ENCODE assay signal across 8 mouse cellular contexts in the genomic region with DNA sequence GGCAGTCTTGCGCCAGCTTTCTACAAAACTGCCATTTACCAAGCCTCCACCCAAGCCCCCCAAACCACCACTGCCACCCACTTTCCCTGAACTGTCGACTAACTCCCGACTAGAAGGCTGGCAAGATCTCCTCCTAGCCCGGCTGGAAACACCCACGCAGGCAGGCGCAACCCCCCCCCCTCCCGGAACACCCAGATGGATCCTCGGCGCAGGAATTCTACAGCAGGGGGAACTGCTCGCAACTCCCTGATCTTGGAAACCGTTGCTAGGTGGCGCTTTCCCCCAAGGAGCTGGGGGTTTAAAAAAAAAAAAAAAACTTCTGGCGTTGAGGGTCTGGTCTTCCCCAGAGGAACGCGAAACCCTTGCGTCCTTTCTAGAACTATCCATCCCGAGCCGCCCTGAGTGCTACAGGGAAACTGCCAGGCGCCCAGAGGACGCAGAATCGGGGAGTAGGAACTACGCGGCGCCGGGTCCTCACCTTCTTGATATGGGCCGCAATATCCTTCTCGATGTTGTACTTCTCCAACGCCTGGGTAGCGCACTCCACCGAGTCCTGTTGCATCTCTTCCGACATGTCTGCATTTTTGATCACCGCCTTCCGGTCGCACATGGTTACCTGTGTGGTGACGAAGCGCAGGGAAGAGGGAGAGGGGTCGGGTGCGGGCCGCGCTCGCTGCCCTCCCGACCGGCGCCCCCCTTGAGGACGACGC. TPM values are rescaled to one million over a fixed set of nuclear protein-coding genes. Genes with fewer than 3 reads are reported as not detected.
DNase-seq lines count a peak whose midpoint lies in the region; ATAC-seq and TF ChIP-seq lines count a peak whose summit lies in the region.

No protein-coding gene starts in this region.

- peak overlapping the region; percentile 90 for H3K27ac ChIP-seq in forebrain, embryonic 13.5 days
- H3K27ac ChIP-seq in olfactory bulb, adult 2 months (ENCODE audit: insufficient read depth, low read depth, low read length) = peak overlapping the region; percentile 92

- no peak for DNase-seq in Patski (ENCODE audit: low read depth, low spot score)
- peak; percentile 55 for DNase-seq in cerebellum, adult 11 months
- peak; percentile 76 for DNase-seq in heart, postnatal 10 days
- DNase-seq in kidney, postnatal 36 days = peak; percentile 70 to 77
- peak; percentile 62 to 75 for DNase-seq in lung, adult 18-20 months
- DNase-seq in c-Kit-positive CD71-positive TER-119-positive erythroid progenitor cells, embryonic 14.5 days (ENCODE audit: low spot score) = no peak

- in situ Hi-C loops in Patski (cut with MboI; ENCODE audit: low pct_unique_long_range_greater_than_20kb) = no loop called here

- TF ChIP-seq POLR2A in olfactory bulb, adult 2 months (IDR thresholded peaks at IDR 0.05; ENCODE audit: insufficient read depth, low read depth, low read length) = no peak

- no peaks in the 10 kb centered on the region for H3K9me3 ChIP-seq in forebrain, embryonic 13.5 days (replicated peaks)

- WGBS in forebrain, embryonic 13.5 days = under 1% methylated on average over 46 of the region's 46 CpGs
- WGBS in olfactory bulb, adult 2 months = under 1% methylated on average over 46 of the region's 46 CpGs

- H3K27me3 ChIP-seq in Patski = no peaks in the 10 kb centered on the region
- H3K27me3 ChIP-seq in forebrain, embryonic 13.5 days = no peaks in the 10 kb centered on the region

- H3K4me3 ChIP-seq in forebrain, embryonic 13.5 days = peak overlapping the region; percentile 62
- H3K4me3 ChIP-seq in olfactory bulb, adult 2 months (ENCODE audit: insufficient read depth, low read depth, low read length) = peak overlapping the region; percentile 93

- peaks cover 32% of the 10 kb centered on the region for H3K4me1 ChIP-seq in forebrain, embryonic 13.5 days
- H3K4me1 ChIP-seq in olfactory bulb, adult 2 months (ENCODE audit: control insufficient read depth, insufficient read depth, low read length) = peaks cover 9% of the 10 kb centered on the region

- peak overlapping the region; percentile 82 for H3K9ac ChIP-seq in forebrain, embryonic 13.5 days

- TF ChIP-seq CTCF in Patski (IDR thresholded peaks at IDR 0.05) = no peak
- no peak for TF ChIP-seq CTCF in olfactory bulb, adult 2 months (IDR thresholded peaks at IDR 0.05; ENCODE audit: insufficient read depth, low read depth, low read length)

- peaks cover 41% of the 10 kb centered on the region for H3K36me3 ChIP-seq in forebrain, embryonic 13.5 days (ENCODE audit: poor library complexity, severe bottlenecking)

- peak; percentile 6 for ATAC-seq in Patski
- ATAC-seq in forebrain, embryonic 13.5 days = no peak; the same call in none of the 2 replicates

- POLR2A ChIA-PET in Patski (lab: Charles Lee) = interaction anchor here (0.6 to 3.0 kb wide), 15 partner anchors 12 to 264 kb away, joined by 3 to 14 read pairs (median 4); a partner anchor contains a TSS

- peak overlapping the region; percentile 83 for H3K4me2 ChIP-seq in forebrain, embryonic 13.5 days

- CTCF ChIA-PET in Patski (lab: Charles Lee) = no interaction called here

- intact Hi-C loops in heart, postnatal 10 days (cut with DNase I) = loop anchor here (1.0 to 2.0 kb wide), 5 partner anchors 19 to 49 kb away; a partner anchor contains a TSS

RNA-seq across cellular contexts. Expression of a gene that starts 0.6 kb away (rescaled TPM):
- polyA plus RNA-seq in Patski (2021) = 704 TPM
- polyA plus RNA-seq in forebrain, embryonic 13.5 days (2015; fragmentation: Nextera tagmentation; extraction: Ambion mirVana) = 1,571 and 1,757 TPM in 2 replicates
- total RNA-seq in heart, postnatal 10 days (2021) = 100 to 1,000 TPM; 183 to 245 TPM
- polyA plus RNA-seq in olfactory bulb, adult 2 months (2012; ENCODE audit: insufficient read depth, insufficient read length, low replicate concordance, missing spikeins) = 797 TPM in 1 of 2 replicates, not detected in the other

RNA-seq across cellular contexts. Expression of a gene that starts 20.7 kb away (rescaled TPM):
- 49.9 TPM for polyA plus RNA-seq in Patski (2021)
- 53.7 and 54.0 TPM in 2 replicates for polyA plus RNA-seq in forebrain, embryonic 13.5 days (2015; fragmentation: Nextera tagmentation; extraction: Ambion mirVana)
- 100 to 1,000 TPM; 131 to 134 TPM for total RNA-seq in heart, postnatal 10 days (2021)
- not detected in 2 replicates for polyA plus RNA-seq in olfactory bulb, adult 2 months (2012; ENCODE audit: insufficient read depth, insufficient read length, low replicate concordance, missing spikeins)

RNA-seq across cellular contexts. Expression of a gene that starts 26.8 kb away (rescaled TPM):
- polyA plus RNA-seq in Patski (2021) = 137 TPM
- 255 and 263 TPM in 2 replicates for polyA plus RNA-seq in forebrain, embryonic 13.5 days (2015; fragmentation: Nextera tagmentation; extraction: Ambion mirVana)
- total RNA-seq in heart, postnatal 10 days (2021) = 10 to 100 TPM; 35.5 to 39.1 TPM
- polyA plus RNA-seq in olfactory bulb, adult 2 months (2012; ENCODE audit: insufficient read depth, insufficient read length, low replicate concordance, missing spikeins) = not detected in 2 replicates

RNA-seq across cellular contexts. Expression of a gene that starts 27.5 kb away (rescaled TPM):
- polyA plus RNA-seq in Patski (2021) = 286 TPM
- polyA plus RNA-seq in forebrain, embryonic 13.5 days (2015; fragmentation: Nextera tagmentation; extraction: Ambion mirVana) = 134 and 138 TPM in 2 replicates
- 100 to 1,000 TPM; 296 to 317 TPM for total RNA-seq in heart, postnatal 10 days (2021)
- 496 TPM in 1 of 2 replicates, not detected in the other for polyA plus RNA-seq in olfactory bulb, adult 2 months (2012; ENCODE audit: insufficient read depth, insufficient read length, low replicate concordance, missing spikeins)

RNA-seq across cellular contexts. Expression of a gene that starts 40.8 kb away (rescaled TPM):
- polyA plus RNA-seq in Patski (2021) = 23.5 TPM
- 31.8 and 34.1 TPM in 2 replicates for polyA plus RNA-seq in forebrain, embryonic 13.5 days (2015; fragmentation: Nextera tagmentation; extraction: Ambion mirVana)
- 10 to 100 TPM; 16.7 to 18.2 TPM for total RNA-seq in heart, postnatal 10 days (2021)
- polyA plus RNA-seq in olfactory bulb, adult 2 months (2012; ENCODE audit: insufficient read depth, insufficient read length, low replicate concordance, missing spikeins) = not detected in 2 replicates

Comparison
In these comparisons a context has a peak if more than half of its experiments do, and no peak if none do; other contexts are left out.
1. DNase-seq: peak in cerebellum, adult 11 months (single experiment), heart, postnatal 10 days (2 of 2), kidney, postnatal 36 days (2 of 2) and lung, adult 18-20 months (2 of 2); none in Patski (single experiment) and c-Kit-positive CD71-positive TER-119-positive erythroid progenitor cells, embryonic 14.5 days (single experiment).
2. RNA of a gene that starts 20.7 kb away (polyA plus RNA-seq): 53.7 to 54.0 TPM in forebrain, embryonic 13.5 days and 49.9 TPM in Patski (single experiment); not detected in olfactory bulb, adult 2 months; every median in the first group is over 10 times any median in the second.